Mouse (Mus musculus) lung, postnatal 36 days (tissue): ENCODE data around the gene Gng12.

Experiments used
- DNase-seq: peaks from one replicate; pipeline ENCODE4 v3.0.0; 2022; ENCODE audit warnings: mixed read lengths

Gng12 gene

DNA sequence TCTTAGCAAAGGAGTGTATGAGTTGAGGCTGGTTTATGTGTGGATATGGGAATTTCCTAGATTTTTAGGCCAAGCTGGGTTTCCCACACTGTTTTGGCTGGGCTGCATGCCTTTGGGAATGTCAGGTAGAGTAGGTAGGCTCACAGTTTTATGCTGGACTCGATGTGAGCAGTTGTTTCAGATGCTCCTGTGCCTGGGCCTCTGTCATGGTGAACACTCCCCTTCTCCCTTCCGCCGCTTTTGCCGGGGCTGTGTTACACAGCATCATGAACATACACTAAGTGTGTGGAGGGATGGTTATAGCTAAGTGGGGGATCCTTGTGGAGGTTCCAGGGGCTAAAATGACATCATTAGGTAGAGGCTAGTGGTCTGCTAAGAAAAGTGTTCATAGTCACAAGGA, 24.6 kb downstream of the Gng12 start:
- DNase-seq: no peak

DNA sequence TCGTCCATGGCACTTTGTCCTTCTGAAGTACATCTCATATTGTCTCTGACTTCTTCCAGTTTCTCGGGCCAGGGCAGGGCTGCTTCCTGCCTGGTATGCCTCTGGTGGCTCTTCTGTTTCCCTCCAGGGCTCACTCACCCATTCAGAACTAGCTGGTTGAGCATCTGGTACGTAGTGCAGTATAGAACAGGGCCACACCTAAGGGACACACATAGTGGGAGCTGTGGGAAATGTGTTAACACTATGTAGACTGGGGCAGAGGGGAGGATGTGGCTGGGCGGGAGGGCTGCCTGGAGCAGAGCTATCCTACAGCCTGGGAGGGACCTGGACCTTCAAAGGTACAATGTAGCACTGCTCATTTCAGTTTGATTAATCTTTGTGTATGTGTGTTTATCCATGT, 25.6 kb downstream of the Gng12 start:
- no peak for DNase-seq

DNA sequence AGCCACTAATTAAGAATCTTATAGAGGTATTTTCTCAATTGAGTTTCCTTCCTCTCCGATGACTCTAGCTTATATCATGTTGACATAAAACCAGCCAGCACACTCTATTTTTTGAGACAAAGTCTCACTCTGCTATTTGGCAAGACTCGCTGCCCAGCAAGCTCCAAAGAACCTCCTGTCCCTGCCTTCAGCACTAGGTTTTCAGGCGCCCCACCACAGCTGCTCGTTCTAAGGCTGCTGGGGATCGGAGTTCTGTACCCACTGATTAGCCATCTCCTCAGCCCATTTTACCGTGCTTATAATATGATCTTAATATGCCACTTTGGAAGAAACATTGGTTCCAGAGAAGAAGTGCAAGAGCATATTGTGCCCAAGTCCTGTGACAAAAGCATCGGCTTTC, 26.3 kb downstream of the Gng12 start:
- DNase-seq: no peak

DNA sequence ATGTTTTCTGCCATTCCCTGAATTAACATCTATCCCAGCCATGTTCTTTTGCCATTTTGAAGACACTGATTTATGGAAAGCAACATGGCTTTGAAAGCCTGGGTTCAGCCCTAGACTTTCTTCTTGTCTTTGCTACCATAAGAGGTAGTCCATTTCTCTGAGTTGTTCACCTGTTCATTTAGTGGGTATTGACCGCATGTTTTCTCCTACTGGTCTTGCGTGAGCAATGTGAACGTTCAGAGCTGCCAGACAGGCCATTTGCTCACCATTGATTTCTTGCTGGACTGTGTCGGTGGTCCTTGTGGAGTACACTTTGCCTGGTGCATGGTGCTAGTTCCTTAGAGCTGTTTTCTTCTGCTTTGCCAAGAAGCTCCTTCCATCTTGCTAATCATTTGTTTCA, 27.7 kb downstream of the Gng12 start:
- no peak for DNase-seq

GRCm38 (mm10) chr6:66924315-66924965, 28.2 kb downstream of the Gng12 start:
- no peak for DNase-seq

GRCm38 (mm10) chr6:66926269-66926668, 30.1 kb downstream of the Gng12 start:
- no peak for DNase-seq

DNA sequence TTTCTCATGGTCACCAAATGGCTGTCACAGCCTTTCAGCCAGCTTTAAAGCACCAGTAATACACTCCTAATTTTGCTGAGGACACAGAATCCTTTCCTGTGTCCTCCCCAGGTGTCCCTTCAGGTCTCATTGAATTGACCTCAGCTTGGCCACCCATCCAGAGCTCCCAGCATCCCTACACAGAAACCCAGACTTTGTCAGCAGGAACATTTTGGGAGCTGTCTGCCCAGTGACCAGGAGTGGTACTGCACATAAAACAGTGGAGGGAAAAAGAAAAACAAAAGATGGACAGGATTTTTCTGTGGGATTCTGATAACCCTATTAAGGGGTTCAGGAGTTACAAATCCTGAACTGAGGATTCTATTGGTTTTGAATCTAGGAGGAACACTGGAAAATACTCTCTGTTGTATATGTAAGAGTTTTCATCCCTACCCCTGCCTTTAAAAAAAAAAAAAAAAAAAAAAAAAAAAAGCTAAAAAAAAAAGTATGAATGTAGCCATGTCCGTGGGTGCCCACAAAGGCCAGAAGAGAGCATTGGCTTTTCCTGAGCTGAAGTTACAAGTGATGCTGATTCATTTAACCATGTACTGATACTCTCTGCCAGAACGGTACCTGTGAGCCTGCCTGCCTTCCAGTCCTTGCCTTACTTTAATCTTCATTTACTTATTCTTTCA, 32.9 kb downstream of the Gng12 start:
- DNase-seq: no peak

DNA sequence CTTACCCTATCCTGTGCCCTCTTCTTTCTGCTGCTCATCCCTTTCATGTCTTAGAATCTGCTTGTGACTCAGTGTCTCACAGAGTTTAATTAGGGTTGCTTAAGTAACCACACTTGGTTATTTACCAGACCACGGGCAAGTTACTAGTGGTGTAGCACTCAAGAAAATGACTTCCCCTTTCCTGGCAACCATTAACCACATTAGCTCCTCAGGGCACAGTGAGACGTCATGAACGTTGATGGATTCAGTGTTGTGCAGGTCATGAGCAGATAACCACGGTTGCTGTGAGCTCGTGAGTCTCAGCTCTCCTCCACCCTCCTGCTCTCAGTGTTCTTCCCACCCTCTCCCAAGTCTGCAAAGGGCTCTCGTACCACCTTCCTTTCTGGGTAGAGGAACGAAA, 33.5 kb downstream of the Gng12 start:
- DNase-seq: peak; percentile 53

- DNase-seq: no peak
Measured at GRCm38 (mm10) chr6:66932206-66932819, 36.1 kb downstream of the Gng12 start.

- DNase-seq: no peak
Measured at GRCm38 (mm10) chr6:66940656-66941235, 44.5 kb downstream of the Gng12 start.

- no peak for DNase-seq
Measured at GRCm38 (mm10) chr6:66941792-66942191, 45.6 kb downstream of the Gng12 start.

GRCm38 (mm10) chr6:66942826-66943225, 46.6 kb downstream of the Gng12 start:
- no peak for DNase-seq

DNA sequence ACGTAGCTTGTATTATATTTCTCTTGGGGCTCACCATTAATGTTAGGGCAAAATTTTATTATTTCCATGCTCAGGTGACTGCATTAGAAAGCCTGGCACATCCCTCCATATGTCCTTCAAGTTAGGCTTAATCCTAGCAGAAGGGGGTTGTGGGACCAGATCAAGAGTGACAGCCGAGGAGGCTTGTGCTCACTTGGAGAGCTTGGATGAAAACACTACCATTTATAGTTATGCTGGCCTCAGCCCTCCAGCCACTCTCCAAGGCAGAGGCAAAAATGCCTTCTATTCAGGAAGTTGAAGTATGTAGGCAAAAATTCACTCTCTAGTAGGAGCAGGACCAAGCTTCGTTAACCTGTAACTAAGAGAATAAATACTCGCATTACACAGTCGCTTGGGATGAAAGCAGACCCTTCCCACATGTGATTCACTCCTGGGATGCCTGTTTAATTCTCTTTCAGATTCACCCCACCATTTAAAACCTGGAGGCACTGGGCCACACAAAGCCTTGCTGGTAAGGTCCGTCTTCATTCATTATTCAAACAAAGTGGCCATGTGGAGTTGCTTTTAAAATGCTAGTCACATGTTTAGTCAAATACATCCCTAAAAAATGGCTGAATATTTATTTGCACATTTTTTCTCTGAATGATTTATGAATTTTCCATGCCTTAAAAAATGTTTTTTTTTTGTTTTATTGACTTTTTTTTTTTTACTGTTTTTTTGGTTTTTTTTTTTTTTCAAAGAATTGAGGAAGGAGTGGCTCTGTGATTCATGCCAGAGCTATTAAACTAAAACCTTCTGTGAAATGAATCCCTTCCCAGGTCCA, 47.4 kb downstream of the Gng12 start:
- no peak for DNase-seq

GRCm38 (mm10) chr6:66944190-66945003, 48.2 kb downstream of the Gng12 start:
- no peak for DNase-seq

- DNase-seq: no peak
Measured at GRCm38 (mm10) chr6:66945004-66945356, 48.8 kb downstream of the Gng12 start.

- no peak for DNase-seq
Measured at GRCm38 (mm10) chr6:66948111-66948510, 51.9 kb downstream of the Gng12 start.

GRCm38 (mm10) chr6:66948848-66949247, 52.7 kb downstream of the Gng12 start:
- no peak for DNase-seq

- no peak for DNase-seq
Measured at GRCm38 (mm10) chr6:66951726-66952418, 55.7 kb downstream of the Gng12 start.

- DNase-seq: peak; percentile 16
Measured at GRCm38 (mm10) chr6:66953951-66954519, 57.8 kb downstream of the Gng12 start.

DNA sequence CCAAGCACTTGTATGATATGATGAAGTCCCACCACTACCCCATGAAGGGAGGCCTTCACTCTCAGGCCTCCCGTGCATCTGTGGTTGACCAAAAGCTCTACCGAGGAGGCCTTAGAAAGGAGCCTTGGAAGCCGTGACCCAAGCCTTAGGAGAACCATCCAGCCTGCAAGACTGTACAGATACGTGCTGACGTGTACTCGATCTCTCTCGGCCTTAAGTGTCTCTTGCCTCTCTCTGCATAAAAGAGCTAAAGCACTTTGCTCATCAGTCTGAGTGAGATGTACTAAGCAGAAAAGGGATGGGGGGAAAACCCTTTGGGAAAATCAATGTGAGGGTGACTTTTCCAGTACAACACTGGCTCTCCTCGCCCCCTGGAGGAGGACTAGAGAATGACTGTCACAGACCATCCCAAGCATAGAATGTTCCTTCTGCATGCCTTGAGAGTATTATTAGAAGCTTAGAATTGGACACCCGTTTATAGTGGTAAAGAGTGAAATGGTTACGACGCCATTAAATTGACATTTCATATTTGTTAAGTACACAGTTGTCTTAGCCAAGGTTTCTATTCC, 59.0 kb downstream of the Gng12 start:
- peak; percentile 78 for DNase-seq
